Mouse (Mus musculus): ENCODE data around the gene Gpr19. TPM values are rescaled to one million over a fixed set of nuclear protein-coding genes. Genes with fewer than 3 reads are reported as not detected.
A peak's percentile ranks its signal among the peaks of the same experiment; 100 is the strongest.

Gpr19 gene
- polyA plus RNA-seq, 1 experiment from 2014 or later, result 10.7 TPM

DNA sequence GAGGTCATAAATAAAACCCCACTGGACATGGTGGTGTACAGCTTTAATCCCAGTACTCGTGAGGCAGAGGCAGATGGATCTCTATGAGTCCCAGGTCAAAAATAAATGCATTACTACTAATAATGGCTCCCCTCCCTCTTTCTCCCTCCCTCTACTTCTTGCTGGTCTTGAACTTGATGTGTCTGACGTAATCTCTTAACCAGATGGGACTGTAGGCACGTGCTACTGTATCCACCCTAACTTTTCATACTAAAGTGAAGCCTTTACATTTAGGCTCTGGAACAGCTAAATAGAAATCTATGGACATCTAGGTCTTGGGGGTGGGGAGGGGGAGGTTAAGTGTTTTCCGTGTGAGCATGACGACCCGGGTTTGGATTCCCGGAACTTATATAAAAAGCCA is 32.0 kb upstream of the Gpr19 start:
- WGBS, result 74% methylated on average over 7 of the region's 7 CpGs
- peak overlapping the region; percentile 50 for H3K4me3 ChIP-seq
- H3K27ac ChIP-seq, result no peak overlapping the region
- peaks cover 36% of the 10 kb centered on the region for H3K4me1 ChIP-seq
- H3K9me3 ChIP-seq, result no peaks in the 10 kb centered on the region
- H3K36me3 ChIP-seq, result no peaks in the 10 kb centered on the region
- H3K4me2 ChIP-seq, result peak overlapping the region; percentile 65
- ATAC-seq (ENCODE audit: borderline replicate concordance, extremely low read depth, low FRiP score, low TSS enrichment), result no peak
- H3K27me3 ChIP-seq, result no peaks in the 10 kb centered on the region
- H3K9ac ChIP-seq, result no peak overlapping the region

DNA sequence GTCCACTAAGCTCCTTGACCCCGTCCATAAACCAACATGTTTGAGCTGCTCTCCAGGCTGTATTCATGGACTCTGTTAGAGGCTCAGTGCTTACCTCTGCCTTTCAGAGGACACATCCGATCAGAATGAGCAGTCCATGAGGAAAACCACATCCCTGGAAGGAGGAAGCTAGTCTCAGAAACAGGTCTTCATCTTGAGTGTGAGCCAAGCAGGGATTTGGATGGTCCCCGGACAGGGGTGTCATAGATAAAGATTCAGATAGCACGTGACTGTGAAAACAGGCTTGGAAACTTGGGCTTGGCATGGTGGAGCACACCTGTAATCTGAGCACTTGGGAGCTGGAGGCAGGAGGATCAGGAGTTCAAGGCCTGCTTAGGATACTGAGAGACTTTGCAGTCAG is 31.5 kb upstream of the Gpr19 start:
- Histone ChIP-seq H3K9me3 (no peaks in the 10 kb centered on the region), H3K4me1 (peaks cover 38% of the 10 kb centered on the region), H3K36me3 (no peaks in the 10 kb centered on the region), H3K27ac (peak overlapping the region; percentile 55), H3K4me2 (peak overlapping the region; percentile 65), H3K27me3 (no peaks in the 10 kb centered on the region), H3K4me3 (peak overlapping the region; percentile 50), H3K9ac (peak overlapping the region; percentile 37)
- no peak for ATAC-seq (ENCODE audit: borderline replicate concordance, extremely low read depth, low FRiP score, low TSS enrichment)
- WGBS, result 34% methylated on average over 4 of the region's 4 CpGs

DNA sequence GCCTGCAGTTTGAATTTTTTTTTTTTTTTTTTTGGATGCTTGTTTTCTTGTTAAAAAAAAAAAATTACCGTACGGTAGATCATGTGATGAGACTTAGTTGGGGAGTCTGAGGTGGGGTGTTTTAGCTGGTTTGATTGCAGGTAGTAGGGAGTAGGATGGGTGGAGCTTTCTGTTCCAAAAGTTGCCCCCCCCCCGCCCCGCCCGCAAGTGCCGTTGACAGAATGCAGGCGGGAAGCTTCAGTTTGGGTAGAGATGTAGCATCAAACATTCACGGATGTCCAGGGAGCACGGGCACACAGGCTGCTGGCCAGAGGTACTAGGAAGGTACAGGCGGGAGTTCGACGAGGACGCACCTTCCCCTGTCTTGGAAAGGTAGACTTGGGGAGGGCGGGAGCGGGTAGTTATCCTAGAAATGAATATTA is 30.5 kb upstream of the Gpr19 start:
- H3K36me3 ChIP-seq, result no peaks in the 10 kb centered on the region
- peak overlapping the region; percentile 65 for H3K4me2 ChIP-seq
- H3K9ac ChIP-seq, result peak overlapping the region; percentile 62
- 0% methylated on average over 15 of the region's 15 CpGs for WGBS
- peak overlapping the region; percentile 99 for H3K27ac ChIP-seq
- no peaks in the 10 kb centered on the region for H3K9me3 ChIP-seq
- ATAC-seq (ENCODE audit: borderline replicate concordance, extremely low read depth, low FRiP score, low TSS enrichment), result peak; percentile 25; the same call in 1 of the 2 replicates
- H3K4me3 ChIP-seq, result peak overlapping the region; percentile 50
- no peaks in the 10 kb centered on the region for H3K27me3 ChIP-seq
- peaks cover 39% of the 10 kb centered on the region for H3K4me1 ChIP-seq

DNA sequence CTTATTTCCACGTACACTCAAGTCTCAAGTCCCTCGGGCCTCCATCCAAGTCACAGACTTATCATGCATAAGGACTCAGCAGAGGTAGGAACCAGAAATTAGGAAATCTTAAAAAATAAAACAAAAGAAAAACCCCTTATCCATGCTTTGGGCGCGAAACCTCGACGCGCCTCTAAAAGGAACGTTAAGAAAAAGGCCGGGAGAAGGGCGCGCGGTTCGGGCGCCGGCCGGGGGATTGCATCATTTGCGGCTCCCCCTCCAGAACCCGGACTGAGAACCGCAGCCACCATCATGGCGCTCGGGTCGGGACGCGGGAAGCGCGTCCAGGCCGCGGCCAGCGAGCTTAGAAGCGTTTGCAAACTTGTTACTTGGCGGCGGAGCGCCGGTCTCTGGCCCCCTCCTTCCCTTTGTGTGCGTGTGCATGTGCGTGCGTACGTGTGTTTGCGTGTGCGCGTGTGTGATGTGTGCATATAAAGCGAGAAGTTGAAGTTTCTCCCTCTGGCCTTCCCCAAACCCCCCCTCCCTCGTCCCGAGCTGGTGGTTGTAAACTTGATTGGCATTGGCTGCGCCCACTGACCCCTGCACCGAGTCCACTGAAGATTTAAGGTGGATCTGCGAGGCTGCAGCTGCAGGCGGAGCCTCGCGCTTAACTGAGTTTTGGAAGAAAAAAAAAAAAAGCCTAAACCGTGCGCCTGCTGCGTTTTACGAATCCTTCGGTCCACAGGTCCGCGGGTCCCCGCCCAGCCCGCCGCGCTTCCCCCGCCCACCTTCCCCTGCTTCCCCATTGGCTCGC is 29.9 kb upstream of the Gpr19 start:
- H3K27ac ChIP-seq, result peak overlapping the region; percentile 99
- no peaks in the 10 kb centered on the region for H3K27me3 ChIP-seq
- peaks cover 45% of the 10 kb centered on the region for H3K4me1 ChIP-seq
- peak; percentile 92 for ATAC-seq (ENCODE audit: borderline replicate concordance, extremely low read depth, low FRiP score, low TSS enrichment)
- H3K4me3 ChIP-seq, result peak overlapping the region; percentile 50
- H3K36me3 ChIP-seq, result no peaks in the 10 kb centered on the region
- peak overlapping the region; percentile 65 for H3K4me2 ChIP-seq
- H3K9me3 ChIP-seq, result no peaks in the 10 kb centered on the region
- under 1% methylated on average over 63 of the region's 63 CpGs for whole genome bisulfite sequencing
- H3K9ac ChIP-seq, result peak overlapping the region; percentile 72

DNA sequence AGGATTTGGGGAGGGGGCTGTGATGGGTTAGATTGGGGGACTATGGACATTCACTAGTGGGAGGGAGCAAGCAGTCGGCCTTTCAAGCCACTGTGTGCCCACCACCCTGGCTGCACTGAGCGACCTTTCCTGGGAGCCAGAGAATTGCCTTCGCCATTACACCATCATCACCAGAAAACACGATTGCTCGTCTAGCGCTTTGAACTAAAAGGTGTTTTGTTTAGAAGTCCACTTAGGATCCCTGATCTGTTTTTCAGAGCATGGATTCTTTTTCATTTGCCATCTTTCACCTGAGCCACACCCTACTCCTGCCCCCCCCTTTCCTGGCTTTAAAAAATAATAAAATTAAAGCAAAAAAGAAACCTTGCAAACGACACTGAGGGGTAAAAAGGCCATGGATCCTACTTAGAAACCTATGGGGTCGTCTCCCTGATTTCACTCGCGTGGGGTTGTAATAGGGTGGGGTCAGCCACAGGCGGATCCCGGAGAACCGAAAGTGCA is 29.3 kb upstream of the Gpr19 start:
- Histone ChIP-seq H3K27ac (peak overlapping the region; percentile 99), H3K4me2 (peak overlapping the region; percentile 65), H3K4me3 (peak overlapping the region; percentile 50), H3K9me3 (no peaks in the 10 kb centered on the region), H3K27me3 (no peaks in the 10 kb centered on the region), H3K36me3 (no peaks in the 10 kb centered on the region), H3K9ac (peak overlapping the region; percentile 72), H3K4me1 (peaks cover 46% of the 10 kb centered on the region)
- peak; percentile 13 for ATAC-seq (ENCODE audit: borderline replicate concordance, extremely low read depth, low FRiP score, low TSS enrichment)
- WGBS, result 4% methylated on average over 13 of the region's 13 CpGs

DNA sequence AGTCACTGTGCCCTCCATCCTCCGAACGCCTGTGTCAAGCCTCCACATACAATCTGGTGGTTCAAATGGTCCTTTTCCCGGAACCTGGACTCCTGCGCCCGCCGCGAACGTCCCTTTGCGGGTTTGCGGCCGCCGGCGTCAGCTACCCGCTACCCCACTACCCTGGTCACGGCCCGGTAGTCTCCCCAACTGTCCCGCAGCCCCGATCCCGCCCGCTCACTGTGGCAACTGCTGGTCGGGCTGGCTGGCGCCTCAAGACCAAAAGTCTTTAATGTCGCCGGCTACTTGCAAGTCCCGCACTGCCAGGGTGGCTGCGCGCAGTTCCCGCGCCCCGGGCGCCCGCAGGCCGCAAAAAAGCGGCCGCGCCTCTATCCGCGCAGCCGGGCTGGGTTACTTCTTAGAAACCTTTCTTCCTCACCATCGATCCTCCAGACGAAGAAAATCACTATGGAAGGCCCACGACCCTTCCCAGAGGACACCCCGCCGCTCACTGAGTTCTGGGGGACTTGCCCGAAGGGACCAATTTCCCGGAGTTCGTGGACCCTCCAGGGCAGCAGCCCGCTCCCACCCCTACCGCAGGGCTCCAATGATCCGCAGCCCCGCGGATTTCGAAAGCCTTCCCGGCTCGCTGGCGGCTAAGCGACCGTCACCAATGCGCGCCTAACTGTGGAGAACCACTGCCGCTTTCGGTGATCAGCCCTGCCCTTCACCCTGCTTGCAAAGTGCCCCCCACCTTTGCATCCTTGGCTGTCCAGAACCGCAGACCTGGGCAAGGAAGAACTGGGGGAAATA is 28.6 kb upstream of the Gpr19 start:
- WGBS, result under 1% methylated on average over 63 of the region's 63 CpGs
- peak overlapping the region; percentile 50 for H3K4me3 ChIP-seq
- H3K9ac ChIP-seq, result peak overlapping the region; percentile 72
- no peaks in the 10 kb centered on the region for H3K9me3 ChIP-seq
- H3K27ac ChIP-seq, result peak overlapping the region; percentile 99
- H3K4me2 ChIP-seq, result peak overlapping the region; percentile 65
- H3K27me3 ChIP-seq, result no peaks in the 10 kb centered on the region
- ATAC-seq (ENCODE audit: borderline replicate concordance, extremely low read depth, low FRiP score, low TSS enrichment), result peak; percentile 6; the same call in 1 of the 2 replicates
- H3K4me1 ChIP-seq, result peaks cover 49% of the 10 kb centered on the region
- no peaks in the 10 kb centered on the region for H3K36me3 ChIP-seq

DNA sequence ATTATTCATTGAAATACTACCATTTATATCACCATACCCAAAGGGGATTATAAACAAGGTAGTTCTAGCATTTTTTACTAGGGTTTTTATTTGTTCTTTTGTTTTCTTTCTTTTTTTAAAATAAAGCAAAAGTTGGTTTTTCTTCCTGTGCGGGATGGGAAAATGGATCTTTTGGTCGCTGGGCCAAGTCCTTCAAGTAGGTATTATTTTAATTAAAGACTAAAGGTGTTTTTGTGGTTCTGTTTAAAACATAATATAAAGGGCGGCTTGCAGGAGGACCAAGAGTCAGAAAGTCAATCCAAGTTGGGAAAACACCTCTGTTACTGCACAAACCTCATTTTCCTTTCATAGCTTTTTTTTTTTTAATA is 27.9 kb upstream of the Gpr19 start:
- Histone ChIP-seq H3K4me2 (peak overlapping the region; percentile 65), H3K4me1 (peaks cover 50% of the 10 kb centered on the region), H3K9me3 (no peaks in the 10 kb centered on the region), H3K9ac (peak overlapping the region; percentile 72), H3K27me3 (no peaks in the 10 kb centered on the region), H3K4me3 (peak overlapping the region; percentile 50), H3K27ac (peak overlapping the region; percentile 99), H3K36me3 (no peaks in the 10 kb centered on the region)
- ATAC-seq (ENCODE audit: borderline replicate concordance, extremely low read depth, low FRiP score, low TSS enrichment), result no peak
- 39% methylated on average over 3 of the region's 3 CpGs for WGBS

DNA sequence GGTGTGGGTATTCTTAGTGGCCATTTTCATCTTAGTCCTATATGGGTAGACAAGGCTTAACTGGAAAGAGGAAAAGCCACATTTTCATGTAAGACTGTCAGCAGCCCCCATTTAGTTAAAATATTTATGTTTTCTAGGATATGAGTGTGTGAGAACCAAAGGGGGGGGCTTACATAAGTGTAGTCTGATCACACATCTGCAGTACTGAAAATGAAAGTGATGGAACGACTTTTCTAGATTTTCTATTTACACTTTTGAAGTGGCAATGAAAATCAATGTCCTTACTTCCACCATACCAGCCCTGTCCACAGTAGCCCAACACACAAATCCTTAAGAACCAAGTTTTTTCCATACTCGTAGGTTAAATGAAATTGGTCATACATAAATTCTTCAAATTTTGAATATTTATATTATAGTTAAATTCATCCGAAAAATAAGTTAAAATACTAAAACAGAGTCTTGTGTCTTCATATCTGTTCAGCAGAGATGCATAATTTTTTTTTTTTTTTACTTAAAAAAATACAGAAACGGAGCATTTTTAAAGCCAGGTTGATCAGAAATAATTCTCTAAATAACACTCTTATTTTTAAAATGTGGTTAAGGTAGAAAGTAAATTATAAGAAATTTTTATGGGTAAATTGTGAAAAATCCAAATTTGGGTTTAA is 27.4 kb upstream of the Gpr19 start:
- WGBS, result 68% methylated on average over 4 of the region's 4 CpGs
- Histone ChIP-seq H3K4me2 (peak overlapping the region; percentile 30; the same call in 1 of the 2 replicates), H3K36me3 (no peaks in the 10 kb centered on the region), H3K9ac (no peak overlapping the region), H3K27ac (no peak overlapping the region), H3K4me3 (no peak overlapping the region), H3K4me1 (peaks cover 44% of the 10 kb centered on the region), H3K9me3 (no peaks in the 10 kb centered on the region), H3K27me3 (no peaks in the 10 kb centered on the region)
- no peak for ATAC-seq (ENCODE audit: borderline replicate concordance, extremely low read depth, low FRiP score, low TSS enrichment)

DNA sequence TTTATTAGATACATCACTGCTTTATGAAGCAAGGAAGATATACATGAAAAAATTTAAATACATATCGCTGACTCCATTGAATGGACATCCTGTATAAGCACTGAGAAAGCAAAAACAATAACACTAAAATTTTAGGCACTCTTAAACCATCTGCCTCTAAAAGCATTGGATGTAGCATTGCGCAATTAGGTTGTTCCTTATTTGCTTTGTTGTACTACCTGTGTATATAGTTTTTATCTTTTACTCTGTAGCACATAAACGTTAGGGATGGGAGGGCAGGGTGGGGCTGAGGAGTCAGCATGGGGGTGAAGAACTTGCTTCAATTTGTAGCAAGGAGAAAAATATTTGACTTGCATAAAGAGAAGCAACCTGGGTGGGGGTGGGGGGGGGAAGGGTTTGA is 25.9 kb upstream of the Gpr19 start:
- Histone ChIP-seq H3K27ac (no peak overlapping the region), H3K27me3 (no peaks in the 10 kb centered on the region), H3K4me2 (0 out of 2 replicates have a peak overlapping the region, but pooled peaks have one; percentile 18), H3K4me1 (peaks cover 34% of the 10 kb centered on the region), H3K36me3 (no peaks in the 10 kb centered on the region), H3K4me3 (no peak overlapping the region), H3K9ac (no peak overlapping the region), H3K9me3 (no peaks in the 10 kb centered on the region)
- ATAC-seq (ENCODE audit: borderline replicate concordance, extremely low read depth, low FRiP score, low TSS enrichment), result no peak
- 72% methylated on average over 3 of the region's 3 CpGs for WGBS

DNA sequence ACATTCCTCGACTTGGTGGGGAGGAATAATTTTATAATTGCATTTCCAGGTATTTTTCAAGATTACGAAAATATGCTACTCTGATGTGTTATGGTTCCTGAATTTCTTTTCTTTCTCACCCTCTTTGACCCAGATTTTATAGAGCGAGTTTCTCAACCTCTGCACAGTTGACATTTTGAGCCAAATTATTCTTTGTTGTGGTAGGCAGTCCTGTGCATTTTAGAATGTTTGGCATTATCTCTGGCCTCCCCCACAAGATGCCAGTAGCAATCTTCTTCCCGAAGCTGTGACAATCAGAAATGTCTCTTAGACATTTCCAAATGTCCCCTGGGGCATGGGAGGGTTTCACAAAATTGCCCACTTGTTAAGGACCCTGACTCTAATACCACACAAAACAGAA is 25.3 kb upstream of the Gpr19 start:
- Histone ChIP-seq H3K9ac (no peak overlapping the region), H3K9me3 (no peaks in the 10 kb centered on the region), H3K4me3 (no peak overlapping the region), H3K27me3 (no peaks in the 10 kb centered on the region), H3K4me1 (peaks cover 36% of the 10 kb centered on the region), H3K27ac (no peak overlapping the region), H3K36me3 (no peaks in the 10 kb centered on the region), H3K4me2 (peak overlapping the region; percentile 19; the same call in 1 of the 2 replicates)
- ATAC-seq (ENCODE audit: borderline replicate concordance, extremely low read depth, low FRiP score, low TSS enrichment), result no peak
- 76% methylated on average over 4 of the region's 4 CpGs for WGBS

DNA sequence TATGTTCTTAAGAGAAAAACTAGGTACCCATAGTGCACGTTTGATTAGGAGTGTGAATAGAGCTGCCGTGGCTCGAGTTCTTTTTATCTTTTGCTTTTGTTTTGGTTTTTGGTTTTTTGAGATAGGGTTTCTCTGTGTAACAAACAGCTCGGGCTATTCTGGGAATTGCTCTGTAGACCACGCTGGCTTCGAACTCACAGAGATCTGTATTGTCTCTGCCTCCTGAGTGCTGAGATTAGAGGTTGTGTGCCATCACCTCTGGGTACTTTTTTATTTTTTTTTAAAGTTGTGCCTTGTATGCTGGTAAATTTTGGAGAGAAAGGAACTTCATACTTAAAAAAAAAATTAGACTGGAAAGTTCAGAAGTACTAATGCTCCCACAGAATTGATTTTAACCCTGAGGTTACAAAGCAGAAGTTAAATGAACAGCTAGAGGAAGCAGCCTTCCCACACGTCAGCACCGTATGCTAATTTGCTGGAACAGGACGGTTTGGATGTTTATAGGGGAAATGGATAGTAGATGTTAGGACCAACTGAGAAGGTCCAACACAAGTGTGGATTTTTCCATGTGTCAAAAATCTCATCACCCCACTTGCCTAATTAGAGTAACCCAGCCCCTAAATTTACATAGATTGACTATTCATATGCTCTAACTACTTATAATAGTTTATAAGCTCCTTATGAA is 24.3 kb upstream of the Gpr19 start:
- peak overlapping the region; percentile 90 for H3K4me2 ChIP-seq
- H3K27ac ChIP-seq, result no peak overlapping the region
- no peak for ATAC-seq (ENCODE audit: borderline replicate concordance, extremely low read depth, low FRiP score, low TSS enrichment)
- no peak overlapping the region for H3K9ac ChIP-seq
- peaks cover 37% of the 10 kb centered on the region for H3K4me1 ChIP-seq
- no peaks in the 10 kb centered on the region for H3K9me3 ChIP-seq
- WGBS, result 51% methylated on average over 9 of the region's 9 CpGs
- no peaks in the 10 kb centered on the region for H3K36me3 ChIP-seq
- no peaks in the 10 kb centered on the region for H3K27me3 ChIP-seq
- peak overlapping the region; percentile 82 for H3K4me3 ChIP-seq
